ENCODE assay signal across 9 mouse cellular contexts in genomic region chr1:73923185-73923584, GRCm38 (mm10).
A peak's percentile ranks its signal among the peaks of the same experiment; 100 is the strongest.
DNase-seq lines count a peak whose midpoint lies in the region; ATAC-seq and TF ChIP-seq lines count a peak whose summit lies in the region.
"Had no signal": no experiment of that assay in that cellular context is flagged by ENCODE, and none has a peak within 500 bp of the region (broad histone marks: within the 10 kb centered on the region; RNA-seq: fewer than 3 reads in every experiment).

No protein-coding gene starts in this region.

- peaks cover 59% of the 10 kb centered on the region for H3K36me3 ChIP-seq in liver, embryonic 12.5 days
- H3K36me3 ChIP-seq in stomach, embryonic 15.5 days, result peaks cover 35% of the 10 kb centered on the region

- 36% methylated on average over 8 of the region's 8 CpGs for WGBS in liver, embryonic 12.5 days (ENCODE audit: insufficient replicate concordance)
- 57% methylated on average over 8 of the region's 8 CpGs for WGBS in stomach, embryonic 15.5 days

- H3K9me3 ChIP-seq in liver, embryonic 12.5 days (replicated peaks), result no peaks in the 10 kb centered on the region
- no peaks in the 10 kb centered on the region for H3K9me3 ChIP-seq in stomach, embryonic 15.5 days
- H3K9me3 ChIP-seq: embryonic facial prominence, embryonic 13.5 days had no signal

- peak; percentile 49 for ATAC-seq in liver, embryonic 12.5 days
- no peak; the same call in 1 of the 2 replicates for ATAC-seq in stomach, embryonic 15.5 days (ENCODE audit: insufficient read depth, low FRiP score, low read depth)

- no peak for DNase-seq in layer of hippocampus, adult 2 months (ENCODE audit: low spot score in 2 of 2)
- DNase-seq in layer of hippocampus, postnatal 36 days, result no peak
- DNase-seq in heart, postnatal 4 days, result peak; percentile 55
- DNase-seq in spleen, adult 18-20 months, result no peak
- DNase-seq in yolk sac, embryonic 10.5 days (ENCODE audit: low spot score), result no peak
- DNase-seq in urinary bladder, adult 18-20 months (ENCODE audit: low spot score in 2 of 2), result no peak

- peak overlapping the region; percentile 23; the same call in 1 of the 2 replicates for H3K27ac ChIP-seq in layer of hippocampus, adult 2 months
- no peak overlapping the region for H3K27ac ChIP-seq in liver, embryonic 12.5 days
- H3K27ac ChIP-seq in stomach, embryonic 15.5 days, result peak overlapping the region; percentile 61
- H3K27ac ChIP-seq: embryonic facial prominence, embryonic 13.5 days had no signal

- no peak overlapping the region for H3K4me3 ChIP-seq in layer of hippocampus, adult 2 months
- H3K4me3 ChIP-seq in liver, embryonic 12.5 days, result no peak overlapping the region
- no peak overlapping the region for H3K4me3 ChIP-seq in stomach, embryonic 15.5 days (replicated peaks)
- H3K4me3 ChIP-seq: embryonic facial prominence, embryonic 13.5 days had no signal

- no peak overlapping the region for H3K9ac ChIP-seq in liver, embryonic 12.5 days
- no peak overlapping the region for H3K9ac ChIP-seq in stomach, embryonic 15.5 days
- H3K9ac ChIP-seq: embryonic facial prominence, embryonic 13.5 days had no signal

- no peak for TF ChIP-seq CTCF in layer of hippocampus, adult 2 months (conservative IDR thresholded peaks at IDR 0.05)

- H3K4me1 ChIP-seq in liver, embryonic 12.5 days, result no peaks in the 10 kb centered on the region
- no peaks in the 10 kb centered on the region for H3K4me1 ChIP-seq in stomach, embryonic 15.5 days
- H3K4me1 ChIP-seq: embryonic facial prominence, embryonic 13.5 days had no signal

- no peaks in the 10 kb centered on the region for H3K27me3 ChIP-seq in liver, embryonic 12.5 days (replicated peaks)
- H3K27me3 ChIP-seq in stomach, embryonic 15.5 days (replicated peaks), result no peaks in the 10 kb centered on the region
- H3K27me3 ChIP-seq: embryonic facial prominence, embryonic 13.5 days had no signal

- no peak overlapping the region for H3K4me2 ChIP-seq in liver, embryonic 12.5 days
- H3K4me2 ChIP-seq in stomach, embryonic 15.5 days, result no peak overlapping the region
- H3K4me2 ChIP-seq: embryonic facial prominence, embryonic 13.5 days had no signal
